ENCODE assay signal across 32 mouse cellular contexts in the genomic region with DNA sequence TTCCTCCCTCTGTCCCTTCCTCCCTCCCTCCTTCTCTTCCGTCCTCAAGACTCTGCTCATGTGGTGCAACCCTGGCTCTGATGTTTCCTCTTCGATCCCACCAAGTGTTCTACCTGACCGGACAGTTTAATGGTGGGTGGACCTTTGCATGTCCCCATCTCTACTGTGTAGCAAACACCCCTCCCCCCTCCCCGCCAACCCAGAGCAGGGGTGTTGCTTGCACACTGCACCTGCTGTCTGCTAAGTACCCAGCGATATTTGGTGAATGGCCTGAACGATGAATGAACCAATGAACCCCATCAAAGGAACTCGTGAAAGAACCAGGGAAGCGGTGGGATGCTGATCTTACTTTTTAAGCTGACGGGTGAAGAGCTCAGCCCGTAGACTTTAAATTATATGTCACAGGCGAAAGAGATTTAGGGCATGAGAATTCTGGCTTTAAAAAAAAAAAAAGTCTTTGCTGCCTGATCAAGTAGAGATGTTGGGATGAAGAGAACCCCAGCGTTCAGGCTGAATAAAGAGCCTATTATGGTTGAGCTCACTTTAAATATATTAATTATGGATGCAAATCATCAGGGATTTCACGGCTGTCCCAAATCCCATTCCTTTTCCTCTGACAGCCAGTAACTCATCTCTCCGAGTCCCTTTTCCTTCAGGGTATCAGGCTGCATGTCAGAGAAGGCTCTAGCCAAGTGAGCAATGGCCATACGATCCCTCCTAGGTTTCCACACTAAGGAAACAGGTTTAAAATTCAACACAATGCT.
DNase-seq lines count a peak whose midpoint lies in the region; ATAC-seq and TF ChIP-seq lines count a peak whose summit lies in the region.
"Had no signal": no experiment of that assay in that cellular context is flagged by ENCODE, and none has a peak within 500 bp of the region (broad histone marks: within the 10 kb centered on the region; RNA-seq: fewer than 3 reads in every experiment).

No protein-coding gene starts in this region.

- H3K9me3 ChIP-seq in kidney, embryonic 15.5 days (replicated peaks), result no peaks in the 10 kb centered on the region
- H3K9me3 ChIP-seq in hindbrain, embryonic 12.5 days (replicated peaks), result no peaks in the 10 kb centered on the region
- no peaks in the 10 kb centered on the region for H3K9me3 ChIP-seq in hindbrain, embryonic 16.5 days (ENCODE audit: control insufficient read depth, low read length)
- H3K9me3 ChIP-seq in midbrain, embryonic 15.5 days, result no peaks in the 10 kb centered on the region
- H3K9me3 ChIP-seq: embryonic facial prominence, embryonic 13.5 days; G1E; intestine, embryonic 15.5 days; limb, embryonic 12.5 days had no signal

- no peaks in the 10 kb centered on the region for H3K27me3 ChIP-seq in kidney, embryonic 15.5 days
- H3K27me3 ChIP-seq in kidney, adult 2 months (replicated peaks; ENCODE audit: control insufficient read depth, insufficient read depth, low read length), result no peaks in the 10 kb centered on the region
- no peaks in the 10 kb centered on the region for H3K27me3 ChIP-seq in hindbrain, embryonic 12.5 days
- H3K27me3 ChIP-seq in hindbrain, embryonic 16.5 days (replicated peaks; ENCODE audit: control insufficient read depth, insufficient read depth, low read length), result no peaks in the 10 kb centered on the region
- H3K27me3 ChIP-seq in midbrain, embryonic 15.5 days (replicated peaks), result no peaks in the 10 kb centered on the region
- H3K27me3 ChIP-seq: CH12.LX; embryonic facial prominence, embryonic 13.5 days; intestine, embryonic 15.5 days; limb, embryonic 12.5 days had no signal

- TF ChIP-seq CTCF in kidney, adult 2 months (conservative IDR thresholded peaks at IDR 0.05; ENCODE audit: insufficient read depth, insufficient read length, low read depth, low read length), result no peak

- WGBS in kidney, embryonic 15.5 days, result 64% methylated on average over 15 of the region's 15 CpGs
- 68% methylated on average over 15 of the region's 15 CpGs for WGBS in kidney, adult 2 months
- 50% methylated on average over 15 of the region's 15 CpGs for WGBS in hindbrain, embryonic 12.5 days
- WGBS in hindbrain, embryonic 16.5 days, result 43% methylated on average over 15 of the region's 15 CpGs
- 26% methylated on average over 15 of the region's 15 CpGs for WGBS in midbrain, embryonic 15.5 days

- no peak for DNase-seq in kidney, adult 2 months
- DNase-seq in layer of hippocampus, adult 8-10 months (ENCODE audit: low spot score in 2 of 2), result no peak
- DNase-seq in lung, postnatal 14 days, result no peak
- DNase-seq: adrenal gland, adult 2 months; B cell, adult 2 months; cerebellum, adult 18-20 months; cerebellum, postnatal 36 days; embryo, embryonic 11 days; gastrocnemius, postnatal 36 days; heart, postnatal 4 days; kidney, adult 9 months; kidney, postnatal 25 days; liver, postnatal 0 days; right cerebral cortex, postnatal 14 days; thymus, adult 2 months; thymus, postnatal 4 days had no signal

- H3K4me1 ChIP-seq in kidney, embryonic 15.5 days, result no peaks in the 10 kb centered on the region
- no peaks in the 10 kb centered on the region for H3K4me1 ChIP-seq in kidney, adult 2 months (ENCODE audit: control insufficient read depth, insufficient read depth, low read length)
- peaks cover 14% of the 10 kb centered on the region for H3K4me1 ChIP-seq in hindbrain, embryonic 12.5 days
- 0 out of 2 replicates have a peak, but pooled peaks cover 2% of the 10 kb centered on the region for H3K4me1 ChIP-seq in hindbrain, embryonic 16.5 days (ENCODE audit: control insufficient read depth, insufficient read depth, low read depth, low read length)
- H3K4me1 ChIP-seq in midbrain, embryonic 15.5 days, result peaks cover 6% of the 10 kb centered on the region; the same call in 1 of the 2 replicates
- H3K4me1 ChIP-seq: embryonic facial prominence, embryonic 13.5 days; intestine, embryonic 15.5 days; limb, embryonic 12.5 days had no signal

- H3K4me2 ChIP-seq in kidney, embryonic 15.5 days, result no peak overlapping the region
- no peak overlapping the region; the same call in 1 of the 2 replicates for H3K4me2 ChIP-seq in hindbrain, embryonic 12.5 days (replicated peaks)
- no peak overlapping the region for H3K4me2 ChIP-seq in hindbrain, embryonic 16.5 days (ENCODE audit: low read length)
- no peak overlapping the region for H3K4me2 ChIP-seq in midbrain, embryonic 15.5 days
- H3K4me2 ChIP-seq: embryonic facial prominence, embryonic 13.5 days; intestine, embryonic 15.5 days; limb, embryonic 12.5 days; liver, embryonic 11.5 days had no signal

- TF ChIP-seq POLR2A in kidney, adult 2 months (IDR thresholded peaks at IDR 0.05; ENCODE audit: low read depth, low read length), result no peak

- peak; percentile 49; the same call in 1 of the 2 replicates for ATAC-seq in kidney, embryonic 15.5 days (replicated peaks; ENCODE audit: low FRiP score)
- ATAC-seq in hindbrain, embryonic 12.5 days (ENCODE audit: low FRiP score), result peak; percentile 85
- peak; percentile 50 for ATAC-seq in hindbrain, embryonic 16.5 days
- peak; percentile 85 for ATAC-seq in midbrain, embryonic 15.5 days (replicated peaks)
- ATAC-seq: forebrain, embryonic 16.5 days; intestine, embryonic 15.5 days; liver, postnatal 0 days; lung, postnatal 0 days; Patski had no signal

- no peak overlapping the region for H3K4me3 ChIP-seq in kidney, embryonic 15.5 days (replicated peaks)
- no peak overlapping the region for H3K4me3 ChIP-seq in kidney, adult 2 months (ENCODE audit: insufficient read depth, low read depth, low read length)
- H3K4me3 ChIP-seq in hindbrain, embryonic 12.5 days, result no peak overlapping the region
- no peak overlapping the region for H3K4me3 ChIP-seq in hindbrain, embryonic 16.5 days (ENCODE audit: low read length)
- H3K4me3 ChIP-seq in midbrain, embryonic 15.5 days, result no peak overlapping the region
- H3K4me3 ChIP-seq: embryonic facial prominence, embryonic 13.5 days; erythroblast, embryonic 14.5 days; intestine, embryonic 15.5 days; layer of hippocampus, adult 2 months; limb, embryonic 12.5 days had no signal

- no peak overlapping the region for H3K27ac ChIP-seq in kidney, embryonic 15.5 days
- no peak overlapping the region for H3K27ac ChIP-seq in kidney, adult 2 months (ENCODE audit: insufficient read depth, low read depth, low read length)
- H3K27ac ChIP-seq in hindbrain, embryonic 12.5 days, result peak overlapping the region; percentile 44; the same call in 1 of the 2 replicates
- H3K27ac ChIP-seq in hindbrain, embryonic 16.5 days (ENCODE audit: low read depth, low read length), result no peak overlapping the region
- H3K27ac ChIP-seq in midbrain, embryonic 15.5 days, result peak overlapping the region; percentile 40; the same call in 1 of the 2 replicates
- H3K27ac ChIP-seq: embryonic facial prominence, embryonic 13.5 days; intestine, embryonic 15.5 days; layer of hippocampus, adult 2 months; limb, embryonic 12.5 days; stomach, postnatal 0 days had no signal

- H3K36me3 ChIP-seq in kidney, embryonic 15.5 days, result peaks cover 16% of the 10 kb centered on the region; the same call in 1 of the 2 replicates
- no peaks in the 10 kb centered on the region for H3K36me3 ChIP-seq in kidney, adult 2 months (ENCODE audit: control insufficient read depth, insufficient read depth, low read length)
- H3K36me3 ChIP-seq in hindbrain, embryonic 12.5 days, result no peaks in the 10 kb centered on the region
- no peaks in the 10 kb centered on the region for H3K36me3 ChIP-seq in hindbrain, embryonic 16.5 days (ENCODE audit: control insufficient read depth, insufficient read depth, low read length)
- H3K36me3 ChIP-seq in midbrain, embryonic 15.5 days (replicated peaks), result no peaks in the 10 kb centered on the region
- H3K36me3 ChIP-seq: G1E; intestine, embryonic 15.5 days had no signal

- H3K9ac ChIP-seq in kidney, embryonic 15.5 days, result no peak overlapping the region
- no peak overlapping the region for H3K9ac ChIP-seq in hindbrain, embryonic 12.5 days
- no peak overlapping the region for H3K9ac ChIP-seq in hindbrain, embryonic 16.5 days (ENCODE audit: low read depth, low read length)
- H3K9ac ChIP-seq in midbrain, embryonic 15.5 days, result no peak overlapping the region
- H3K9ac ChIP-seq: embryonic facial prominence, embryonic 13.5 days; intestine, embryonic 15.5 days; limb, embryonic 12.5 days; liver, postnatal 0 days had no signal

Comparison
In these comparisons a context has a peak if more than half of its experiments do, and no peak if none do; other contexts are left out.
1. H3K27ac ChIP-seq: peak in hindbrain, embryonic 12.5 days (single experiment) and midbrain, embryonic 15.5 days (single experiment); none in kidney, embryonic 15.5 days (single experiment), kidney, adult 2 months (single experiment) and hindbrain, embryonic 16.5 days (single experiment).
2. Peak in every context shown above with its lines, with median percentiles within 50 percentile points of each other: ATAC-seq.